ENCODE assay signal across 12 mouse cellular contexts in the genomic region with DNA sequence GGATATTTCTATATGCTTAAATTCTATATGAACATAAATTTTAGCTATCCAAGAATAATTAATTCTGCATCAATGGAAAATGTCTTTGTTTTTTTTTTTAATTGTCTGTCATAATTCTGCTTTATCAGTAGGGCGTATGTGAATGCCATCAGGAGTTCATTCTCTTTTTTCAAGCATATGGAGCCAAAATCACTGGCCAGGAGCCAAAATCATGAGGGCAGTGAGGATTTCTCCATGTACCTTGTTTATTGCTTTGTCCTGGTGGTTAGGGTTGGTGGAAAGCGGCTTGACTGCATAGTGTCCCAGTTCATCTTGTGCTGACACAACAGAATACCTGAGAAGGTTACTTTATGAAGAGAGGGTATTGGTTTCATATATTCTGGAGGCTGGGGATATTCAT.
"Had no signal": no experiment of that assay in that cellular context is flagged by ENCODE, and none has a peak within 500 bp of the region (broad histone marks: within the 10 kb centered on the region; RNA-seq: fewer than 3 reads in every experiment).

No protein-coding gene starts in this region.

- DNase-seq: kidney, postnatal 14 days; kidney, postnatal 4 days; liver, embryonic 13.5 days; lung, adult 2 months; lung, postnatal 14 days; lung, postnatal 4 days; midbrain, embryonic 14.5 days; right cerebral cortex, postnatal 4 days; thymus, adult 2 months; thymus, postnatal 14 days; thymus, postnatal 4 days had no signal

- H3K4me1 ChIP-seq: liver, embryonic 13.5 days had no signal

- H3K4me3 ChIP-seq: liver, embryonic 13.5 days had no signal

- H3K27ac ChIP-seq: liver, embryonic 13.5 days; stomach, postnatal 0 days had no signal

- H3K27me3 ChIP-seq: liver, embryonic 13.5 days had no signal
